Mouse (Mus musculus): ENCODE measurements around the gene Ednrb.
A peak's percentile ranks its signal among the peaks of the same experiment; 100 is the strongest.

Ednrb gene

DNA sequence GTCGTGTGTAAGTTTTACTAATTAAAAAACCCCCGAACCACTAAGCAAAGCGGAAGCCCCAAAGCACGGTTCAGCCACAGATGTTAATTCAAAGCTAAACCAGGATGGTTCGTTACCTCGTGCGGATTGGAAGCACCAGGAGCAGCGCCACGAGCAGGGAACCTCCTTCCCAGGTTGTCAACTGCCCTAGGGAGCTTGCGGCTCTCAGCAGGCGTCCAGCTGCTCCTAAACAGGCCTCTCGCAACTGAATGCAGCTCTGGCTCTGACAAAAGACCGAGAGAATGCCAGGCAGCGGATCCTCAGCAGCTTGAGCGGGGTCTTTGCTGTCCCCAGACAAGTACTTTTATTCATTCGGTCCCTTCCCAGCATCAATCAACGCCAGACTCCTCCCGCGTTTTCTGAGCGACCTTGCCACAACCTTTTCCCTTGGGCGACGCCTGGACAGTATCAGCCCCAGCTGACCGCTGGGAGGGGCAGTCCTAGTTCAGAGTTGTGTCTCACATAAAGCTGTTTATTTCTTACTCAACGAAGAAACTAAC is at the start of gene Ednrb:
Gene Ednrb (minus strand): TSS at position 392 of the 539 bp plus-strand sequence.
- DNase-seq = no peak

DNA sequence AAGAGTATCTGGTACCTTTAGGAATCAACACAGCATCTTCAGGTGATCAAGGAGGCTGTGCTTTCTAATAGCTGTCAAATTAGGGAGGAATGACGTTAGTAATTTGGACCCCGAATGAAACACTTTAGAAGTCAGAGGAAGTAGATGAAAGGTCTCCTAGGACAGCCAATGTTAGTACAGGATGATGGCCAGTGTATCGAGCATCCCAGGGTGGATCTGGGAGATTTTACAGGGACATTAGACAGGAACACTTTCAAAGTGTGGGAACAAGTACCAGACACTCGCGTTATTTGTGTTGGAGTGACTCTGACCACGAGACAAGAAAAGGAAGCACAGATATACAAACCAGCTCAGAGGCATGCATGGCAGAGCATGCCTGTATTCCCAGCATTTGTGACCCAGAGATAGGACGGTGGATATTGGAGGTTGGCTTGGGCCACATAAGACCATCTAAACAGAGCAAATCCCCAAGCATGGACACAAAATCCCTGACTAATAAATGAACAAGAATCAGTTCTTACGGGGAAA is 48.3 kb upstream of the Ednrb start:
- DNase-seq = no peak

DNA sequence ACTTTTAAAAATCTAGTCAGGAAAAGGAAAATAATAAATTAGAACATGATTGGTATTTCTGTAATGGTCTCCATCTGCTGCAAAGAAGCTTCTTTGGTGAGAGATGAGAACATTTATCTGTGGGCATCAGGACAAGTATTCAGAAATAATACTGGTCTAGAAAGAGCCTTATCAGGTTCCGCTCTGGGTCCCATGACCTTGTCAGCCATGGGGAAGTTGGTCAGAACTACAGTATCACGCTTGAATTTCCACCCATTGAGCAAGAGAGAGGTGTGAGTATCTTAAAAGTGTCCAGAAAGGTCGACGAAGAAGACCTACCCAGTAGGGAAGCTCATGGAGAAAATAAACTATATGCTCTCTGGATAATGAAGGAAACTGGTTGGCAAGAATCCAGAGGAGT is 46.6 kb upstream of the Ednrb start:
- no peak for DNase-seq

DNA sequence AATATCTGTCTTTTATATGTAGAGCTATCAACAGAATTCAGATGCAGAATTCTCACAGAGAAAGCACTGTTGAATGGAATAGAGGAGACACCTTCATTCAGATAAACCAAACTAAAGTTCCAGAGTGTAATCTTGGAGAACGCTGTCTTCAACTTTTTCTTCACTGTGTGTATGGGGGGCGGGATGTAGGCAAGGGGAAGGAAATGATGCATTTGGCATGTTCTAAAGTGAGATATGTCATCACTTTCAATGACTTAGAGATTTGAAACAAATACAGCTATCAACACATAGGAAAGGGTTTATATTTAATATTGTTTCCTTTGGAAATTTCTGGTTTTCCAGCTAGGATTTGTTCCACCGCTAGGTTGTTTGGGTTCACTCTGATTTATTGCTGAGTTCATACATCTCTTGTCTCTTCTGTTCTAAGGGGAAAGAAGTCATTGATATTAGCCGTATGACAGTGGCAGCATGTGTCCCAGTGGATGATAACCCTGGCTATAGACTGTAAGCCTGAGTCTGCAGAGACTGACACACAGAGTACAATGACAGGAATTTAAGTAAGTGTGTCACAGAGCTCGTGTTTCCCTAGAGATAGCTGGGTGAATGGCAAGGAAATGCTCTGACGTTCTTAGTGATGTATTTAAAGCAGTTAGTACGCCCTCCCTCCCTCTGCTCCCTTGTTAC is 40.8 kb upstream of the Ednrb start:
- DNase-seq = no peak

DNA sequence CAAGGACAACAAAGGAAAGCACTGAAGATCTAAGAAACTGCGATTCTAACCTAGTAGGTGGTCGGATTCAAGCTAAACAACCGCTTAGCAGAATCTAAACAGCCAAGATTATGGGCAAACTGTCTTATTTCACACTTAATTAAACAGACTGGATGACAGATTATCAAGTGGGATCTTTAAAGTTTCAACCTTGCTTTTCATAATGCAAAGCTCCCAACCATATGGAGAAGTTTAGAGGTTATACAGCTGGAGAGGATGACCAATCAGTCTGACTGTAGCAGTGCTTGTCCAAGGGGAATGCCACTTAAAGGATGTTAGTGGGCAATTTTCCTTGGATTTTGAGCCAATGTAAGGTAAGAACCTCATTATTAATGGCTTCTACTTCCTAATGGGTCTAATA is 38.7 kb upstream of the Ednrb start:
- DNase-seq = no peak

DNA sequence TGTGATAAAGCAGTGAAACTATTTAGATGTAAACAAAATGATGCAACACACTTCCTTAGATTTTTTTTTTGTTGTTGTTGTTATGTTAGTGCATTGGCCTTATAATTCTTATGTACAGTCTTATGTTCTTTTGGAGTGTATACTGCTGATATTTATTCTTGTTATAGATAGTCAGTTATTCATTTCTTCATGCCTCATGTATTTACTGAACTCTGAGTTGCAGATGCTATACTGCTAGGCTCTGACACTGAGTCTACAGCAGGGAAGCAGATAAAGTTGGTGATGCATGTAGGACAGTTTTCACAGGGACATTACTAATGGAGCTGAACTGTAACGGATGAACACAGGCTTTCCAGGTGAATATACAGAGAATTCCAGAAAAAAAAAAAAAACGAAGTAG is 32.9 kb upstream of the Ednrb start:
- DNase-seq = no peak

DNA sequence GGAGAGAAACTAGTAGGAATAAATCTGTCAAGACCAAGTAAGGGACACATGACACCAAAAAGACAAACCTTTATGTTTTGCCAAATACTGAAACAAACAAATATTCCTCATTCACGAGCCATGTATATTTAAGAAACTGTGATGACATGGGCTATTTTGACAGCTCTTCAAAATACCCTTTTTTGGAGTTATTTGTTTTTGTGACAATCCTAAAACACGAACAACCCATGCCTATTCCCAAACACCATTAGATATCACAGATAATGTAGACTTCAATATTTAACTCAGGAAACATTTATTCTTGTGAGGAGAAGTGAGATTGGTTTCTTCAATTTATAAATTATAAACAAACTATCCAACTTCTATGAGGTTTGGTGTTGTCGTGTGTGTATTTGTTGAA is 32.4 kb upstream of the Ednrb start:
- DNase-seq = no peak

DNA sequence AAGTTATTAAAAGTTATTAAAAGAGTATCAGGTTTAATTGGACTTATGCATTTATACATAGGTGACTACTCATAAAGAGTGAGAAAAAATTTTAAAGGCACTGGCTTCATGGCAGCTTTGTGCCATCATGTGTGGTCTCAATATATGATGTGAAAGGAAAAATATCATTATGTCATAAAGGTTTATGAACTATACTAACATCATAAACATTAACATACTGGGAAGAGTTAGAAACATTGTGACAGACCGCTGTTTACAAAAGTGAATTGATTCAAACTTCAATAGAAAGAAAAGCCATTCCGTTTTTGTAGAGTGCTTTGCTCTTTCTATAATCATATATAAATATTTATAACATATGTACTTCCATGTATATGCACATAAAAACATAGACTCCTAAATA is 22.4 kb upstream of the Ednrb start:
- no peak for DNase-seq

DNA sequence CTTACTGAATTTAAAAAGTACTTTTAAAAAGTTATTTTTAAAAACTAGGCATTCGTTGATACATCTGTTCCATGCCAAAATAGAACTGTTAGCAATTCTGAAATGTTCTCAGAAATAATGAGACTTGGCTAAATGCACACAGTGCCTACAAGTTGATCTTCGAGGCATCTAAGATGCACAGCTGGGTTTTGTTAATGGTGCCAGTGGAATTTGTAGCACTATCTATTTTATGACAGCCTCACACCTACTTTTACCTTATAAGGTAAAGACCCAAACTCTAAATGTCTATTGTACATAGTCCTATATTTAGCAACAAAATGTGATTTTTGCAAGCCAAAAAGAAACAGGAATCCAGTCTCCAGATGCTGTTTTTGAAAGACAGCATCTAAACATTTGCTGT is 21.0 kb upstream of the Ednrb start:
- no peak for DNase-seq

DNA sequence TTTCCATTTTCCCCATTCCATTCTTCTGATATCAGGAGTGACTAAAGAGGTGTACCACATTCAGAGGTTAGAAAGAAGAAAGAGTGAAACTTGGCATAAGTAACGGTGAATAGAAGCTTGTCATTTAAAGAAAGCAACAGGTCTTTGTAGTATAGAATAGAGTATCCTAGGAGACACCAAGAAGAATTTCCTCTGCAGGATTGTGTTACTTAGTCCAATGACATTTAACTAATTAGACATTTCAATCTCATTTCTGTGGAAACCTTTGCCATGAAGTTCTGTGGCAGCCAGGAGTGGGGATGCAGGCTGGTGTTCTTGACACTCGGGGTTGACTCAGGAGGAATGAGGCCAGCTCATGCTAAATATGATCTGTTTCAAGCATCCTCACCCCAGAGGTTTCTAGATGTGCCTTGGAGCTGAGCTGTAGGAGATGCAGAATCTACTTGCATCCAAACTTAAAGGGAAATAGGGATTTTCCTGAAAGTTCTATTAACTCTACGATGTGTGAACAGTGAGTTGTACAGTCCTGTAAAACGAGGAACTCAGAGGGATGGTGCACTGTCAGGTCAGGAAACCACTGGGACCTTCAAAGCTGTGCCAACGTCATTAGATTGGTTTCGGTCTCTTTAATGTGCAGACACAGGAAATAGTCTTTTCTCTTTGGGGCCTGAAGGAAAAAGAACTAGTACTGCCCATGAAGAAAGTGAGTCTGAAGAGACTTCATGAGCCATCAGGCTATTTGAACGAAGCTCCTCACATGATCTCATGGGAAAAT is 6.1 kb upstream of the Ednrb start:
- no peak for DNase-seq

DNA sequence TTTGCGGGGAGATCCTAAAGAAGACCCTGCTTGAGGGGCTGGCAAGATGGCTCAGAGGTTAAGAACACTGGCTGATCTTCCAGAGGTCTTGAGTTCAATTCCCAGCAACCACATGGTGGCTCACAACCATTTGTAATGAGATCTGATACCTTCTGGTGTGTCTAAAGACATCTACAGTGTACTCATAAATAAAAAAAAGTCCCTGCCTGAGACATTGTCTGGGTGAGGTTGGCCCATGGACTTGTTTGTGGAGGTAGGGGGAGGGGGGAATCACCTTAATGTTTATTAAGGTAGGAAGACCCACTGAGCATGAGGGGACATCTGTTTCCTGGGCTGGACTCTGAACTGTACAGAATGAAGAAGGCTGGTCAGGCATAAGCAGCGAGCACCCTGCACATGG is 1.5 kb upstream of the Ednrb start:
- DNase-seq = no peak

DNA sequence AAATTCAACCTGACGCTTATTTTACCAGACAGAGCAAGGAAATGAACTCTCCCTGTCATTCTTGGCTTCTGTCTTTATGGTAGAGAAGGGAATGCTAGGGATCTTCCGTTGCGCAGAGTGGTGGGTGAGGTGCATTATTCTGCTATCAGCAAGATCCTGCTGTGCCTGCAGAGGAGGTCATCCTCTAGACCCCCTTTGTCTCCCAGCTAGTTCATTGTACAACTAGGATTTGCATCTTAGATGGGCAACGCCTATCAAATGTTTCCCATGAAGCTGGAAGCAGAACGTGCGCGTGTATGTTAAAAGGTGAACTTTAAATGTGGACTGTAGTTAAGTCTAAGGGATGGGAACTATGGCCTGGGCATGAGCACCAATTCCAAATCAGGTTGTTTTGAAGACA is 742 bp upstream of the Ednrb start:
- DNase-seq = no peak

DNA sequence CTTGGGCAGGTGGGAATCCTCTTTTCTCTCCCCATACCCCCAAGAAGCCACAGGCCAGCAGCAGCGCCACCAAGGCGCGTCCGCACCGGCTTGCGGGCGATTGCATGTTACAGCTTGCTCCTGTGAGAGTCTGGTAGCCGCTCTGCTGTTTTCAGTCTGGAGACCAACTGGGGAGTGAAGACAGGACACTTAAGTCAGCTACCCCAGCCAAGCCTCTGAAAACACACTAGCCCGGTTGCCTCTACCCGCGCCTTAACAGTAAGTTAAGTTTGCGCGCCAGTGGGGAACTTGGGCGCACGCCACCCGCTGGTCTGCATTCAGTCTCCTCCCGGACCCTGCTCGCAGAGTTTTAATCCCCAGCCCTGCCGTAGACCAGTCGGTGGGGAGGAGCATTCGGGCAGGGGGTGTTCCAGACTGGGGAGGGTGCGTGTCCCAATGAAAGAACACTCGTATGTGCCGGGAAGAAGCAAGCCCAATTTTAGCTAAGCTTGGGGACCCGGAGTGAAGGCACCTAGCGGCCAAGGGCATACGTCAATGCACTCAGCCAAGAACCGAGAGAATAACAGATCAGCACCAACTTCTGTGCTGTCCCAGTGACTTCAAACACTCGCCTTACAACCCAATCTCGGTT is 716 bp downstream of the Ednrb start:
- peak; percentile 23 for DNase-seq

DNA sequence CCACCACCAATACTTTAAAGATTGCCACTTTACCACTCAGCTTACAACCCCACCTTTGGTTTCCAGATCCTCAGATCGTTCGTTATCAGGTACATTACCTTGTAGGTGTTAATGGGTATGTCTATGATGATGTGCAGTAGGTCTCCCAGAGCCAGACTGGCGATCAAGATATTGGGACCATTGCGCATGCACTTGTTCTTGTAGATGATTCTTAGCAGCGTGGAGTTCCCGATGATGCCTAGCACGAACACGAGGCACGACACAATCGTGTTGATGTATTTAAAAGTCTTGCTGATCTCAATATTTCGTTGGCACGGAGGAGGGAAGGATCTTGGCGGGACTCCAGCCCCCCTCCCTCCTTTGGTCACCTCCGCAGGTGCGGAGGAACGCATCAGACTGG is 1.3 kb downstream of the Ednrb start:
- no peak for DNase-seq

DNA sequence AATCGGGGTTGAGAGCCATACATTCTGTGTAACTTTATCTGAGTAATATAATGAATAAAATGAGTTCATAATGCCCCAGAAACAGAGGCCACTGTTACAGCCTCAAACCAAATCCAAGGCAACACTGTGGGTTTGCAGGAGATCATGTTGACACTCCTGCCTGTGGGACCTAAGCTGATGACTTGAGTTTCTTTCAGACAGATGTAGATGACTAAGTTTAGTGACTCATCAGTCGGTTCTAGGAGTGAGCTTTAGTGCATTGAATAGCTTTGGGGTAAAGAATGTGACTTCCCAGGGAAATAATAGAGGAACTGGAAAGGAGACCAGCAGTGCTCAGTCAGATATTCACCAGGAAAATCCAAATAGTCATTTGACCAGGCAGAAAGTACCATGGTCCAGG is 3.8 kb downstream of the Ednrb start:
- no peak for DNase-seq

DNA sequence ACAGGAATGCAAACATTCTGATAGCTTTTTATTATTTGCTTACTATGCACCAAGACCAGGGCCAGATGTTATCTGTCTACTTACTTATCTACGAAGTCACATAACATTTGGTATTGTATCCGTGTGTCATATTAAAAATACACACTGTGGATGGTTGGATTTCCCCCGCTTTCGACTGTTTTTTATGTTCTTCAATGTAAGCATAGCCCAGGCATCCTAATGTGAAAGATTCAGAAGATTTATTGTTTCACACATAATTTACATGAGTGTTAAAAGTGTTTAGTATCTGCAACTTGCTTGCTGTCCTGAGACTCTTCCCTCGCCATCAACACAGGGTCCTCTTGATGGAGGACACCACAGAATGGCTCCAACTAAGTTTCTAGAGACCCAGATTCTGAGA is 5.3 kb downstream of the Ednrb start:
- DNase-seq = no peak

DNA sequence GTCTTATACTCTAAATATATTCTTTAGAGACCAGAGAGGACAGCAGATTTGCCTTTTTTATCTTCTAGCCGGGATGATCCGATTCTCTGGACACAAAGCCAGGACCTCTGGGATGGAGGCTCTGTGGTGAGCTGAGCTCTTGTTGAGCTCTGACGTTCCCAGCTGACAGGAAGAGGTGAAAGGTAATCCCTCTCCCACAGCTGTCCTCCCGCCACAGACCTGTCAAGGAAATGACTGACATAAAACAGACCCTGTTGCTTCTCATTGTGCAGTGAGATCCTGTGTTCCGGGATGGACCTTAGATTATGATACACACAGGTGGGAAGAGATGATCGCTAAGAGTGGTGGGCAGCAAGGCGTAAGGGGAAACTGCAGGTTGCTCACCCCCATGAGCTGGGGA is 9.6 kb downstream of the Ednrb start:
- DNase-seq = no peak

DNA sequence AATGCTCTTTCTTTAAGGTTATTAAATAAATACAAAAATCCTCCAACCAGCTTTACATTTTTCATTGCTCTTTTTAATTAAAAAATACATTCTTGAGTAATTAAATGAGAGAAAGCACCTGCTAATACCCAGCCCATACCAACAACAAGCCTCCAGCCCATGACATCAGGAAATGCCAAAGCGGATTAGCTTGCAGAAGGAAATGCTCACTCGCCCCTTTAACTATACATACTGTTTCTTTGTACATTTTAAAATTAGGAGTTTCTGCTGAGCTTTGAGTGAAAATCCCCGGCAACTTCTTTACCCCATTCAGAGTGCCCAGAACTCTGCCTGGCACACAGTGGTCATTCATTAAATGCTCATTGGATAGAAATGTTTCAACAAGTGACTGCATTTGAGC is 10.1 kb downstream of the Ednrb start:
- no peak for DNase-seq

DNA sequence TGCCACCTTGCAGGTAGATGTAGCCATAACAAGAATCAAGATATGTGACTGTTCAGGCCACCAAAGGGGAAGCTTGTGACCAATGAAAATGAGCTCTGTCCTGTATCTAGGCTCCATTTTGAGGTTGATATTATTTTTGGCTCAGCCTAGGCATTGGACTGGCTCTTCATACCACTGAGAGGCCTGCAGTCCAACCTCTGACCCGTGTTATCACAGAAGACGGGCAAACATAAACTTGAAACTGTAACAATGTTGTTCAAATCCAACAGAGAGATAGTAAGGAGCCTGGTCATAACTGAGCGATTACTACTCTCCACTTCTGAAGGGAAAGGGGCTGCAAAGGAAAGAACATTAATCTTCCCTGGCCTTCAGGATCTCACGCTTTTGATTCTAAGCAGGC is 11.7 kb downstream of the Ednrb start:
- no peak for DNase-seq

DNA sequence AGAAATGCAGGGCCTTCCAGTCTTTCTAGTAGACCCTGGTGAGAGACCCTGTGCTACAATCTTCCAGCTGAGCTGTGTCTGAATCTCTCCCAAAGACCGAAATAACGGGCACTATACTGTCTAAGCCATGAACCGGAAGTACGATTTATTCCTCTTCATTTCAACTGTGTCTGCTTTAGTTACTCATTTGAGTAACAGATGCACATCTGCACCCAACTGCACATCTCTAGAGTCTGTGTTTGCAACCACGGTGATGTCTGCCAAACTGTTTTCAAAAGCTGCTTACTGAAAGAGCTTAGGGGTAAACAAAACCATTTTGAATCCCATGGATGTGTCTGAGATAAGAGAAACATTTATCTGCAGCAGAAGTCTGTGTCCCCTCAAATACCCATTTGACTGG is 13.2 kb downstream of the Ednrb start:
- DNase-seq = no peak

DNA sequence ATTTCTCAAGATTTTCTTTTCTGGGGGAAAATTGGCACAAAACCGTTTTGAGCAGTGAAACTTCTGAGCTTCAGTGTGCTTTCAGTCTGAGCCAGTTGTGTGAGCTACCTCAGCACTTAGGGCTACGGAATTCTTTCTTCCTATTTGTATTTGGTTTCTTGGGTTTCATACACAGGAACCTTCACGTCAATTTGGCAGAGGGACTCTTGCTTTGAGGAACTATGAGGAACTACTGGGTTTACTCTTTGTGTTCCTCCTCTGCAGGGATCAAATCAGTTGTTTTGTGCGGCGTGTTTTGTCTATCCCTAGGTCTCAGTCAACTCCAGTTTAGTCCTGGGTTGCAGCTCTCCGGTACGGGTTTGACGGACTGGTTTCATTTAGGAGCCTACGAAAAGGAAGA is 17.9 kb downstream of the Ednrb start:
- DNase-seq = no peak

DNA sequence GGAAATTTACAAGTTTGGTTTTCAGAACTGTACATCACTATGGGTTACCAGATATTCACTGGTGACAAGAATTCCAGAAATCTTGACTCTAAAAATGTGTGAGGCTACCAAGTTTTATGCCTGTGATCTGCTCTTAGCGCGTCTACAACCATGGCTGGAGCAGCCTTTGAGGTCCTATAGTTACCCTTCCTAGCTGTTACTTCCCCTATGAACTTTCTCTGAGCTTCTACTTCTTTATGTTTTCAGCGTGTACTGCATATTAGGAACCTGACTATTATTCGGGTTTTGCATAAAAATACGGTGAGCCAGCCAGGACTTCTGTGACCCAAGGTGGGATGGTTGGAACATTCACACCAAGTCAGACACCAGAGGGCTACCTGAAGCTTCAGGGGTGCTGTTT is 18.3 kb downstream of the Ednrb start:
- no peak for DNase-seq

DNA sequence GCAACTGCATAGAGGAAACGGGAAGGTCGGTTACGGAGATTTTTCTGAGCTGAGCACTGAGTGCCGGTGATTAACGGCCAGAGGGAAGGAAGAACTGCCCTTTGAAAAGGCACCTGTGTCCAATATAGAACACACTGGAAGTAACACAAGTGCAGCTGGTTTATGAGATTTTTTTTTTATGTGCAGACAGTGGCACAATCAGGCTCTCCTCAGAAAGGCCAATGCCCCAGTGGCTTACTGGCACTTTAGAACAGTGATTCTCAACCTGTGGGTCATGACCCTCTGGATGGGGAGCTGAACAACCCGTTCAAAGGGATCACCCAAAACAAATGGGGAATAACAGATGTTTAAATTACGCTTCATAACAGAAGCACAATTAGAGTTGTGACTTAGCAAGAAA is 20.7 kb downstream of the Ednrb start:
- DNase-seq = no peak

DNA sequence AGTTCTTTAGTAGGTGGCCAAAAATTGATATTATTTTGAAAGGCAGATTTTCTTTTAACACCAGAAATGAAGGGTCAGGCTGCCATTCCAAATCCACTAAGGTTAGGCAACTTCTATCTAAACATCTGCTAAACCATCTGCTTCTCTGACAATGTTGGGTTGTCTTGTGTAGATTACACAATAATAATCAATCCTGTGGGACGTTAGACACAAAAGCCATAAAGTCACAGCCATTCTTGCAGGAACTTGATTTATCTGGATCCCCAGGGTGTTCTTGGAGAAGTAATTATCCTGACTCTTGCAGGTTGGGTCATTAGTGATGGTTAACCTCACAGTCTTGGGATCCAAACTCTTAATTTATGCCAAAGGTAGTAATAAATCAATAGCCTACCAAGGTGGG is 21.6 kb downstream of the Ednrb start:
- no peak for DNase-seq
